Mouse (Mus musculus) naive thymus-derived CD4-positive, alpha-beta T cell, adult 2 months (primary cell): Measurements from ENCODE around the gene Ccdc42.
A peak's percentile ranks its signal among the peaks of the same experiment; 100 is the strongest.

Source experiments
- DNase-seq: peaks from one replicate; pipeline ENCODE4 v3.0.0-alpha.2; 2011; ENCODE audit warnings: low read depth

The Ccdc42 gene

DNA sequence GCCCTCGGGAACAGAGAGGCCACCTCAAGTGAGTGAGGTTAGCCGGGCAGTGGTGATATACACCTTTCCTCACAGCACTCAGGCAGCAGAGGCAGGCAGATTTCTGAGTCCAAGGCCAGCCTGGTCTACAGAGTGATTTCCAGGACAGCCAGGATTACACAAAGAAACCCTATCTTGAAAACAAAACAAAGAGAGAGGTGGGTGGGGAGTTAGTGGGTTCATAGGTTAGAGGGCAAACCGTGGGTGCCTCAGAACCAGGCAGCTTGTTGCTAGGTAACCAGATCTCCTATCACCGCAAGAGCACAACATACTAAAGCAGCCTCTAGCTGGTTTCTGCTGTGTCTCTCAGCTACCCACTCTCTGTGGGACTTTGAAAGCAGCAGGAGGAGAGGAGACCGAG lies at the start of gene Ccdc42:
Gene Ccdc42, plus strand, starts transcription at position 301 of the 400 bp plus-strand sequence.
- DNase-seq, result no peak

DNA sequence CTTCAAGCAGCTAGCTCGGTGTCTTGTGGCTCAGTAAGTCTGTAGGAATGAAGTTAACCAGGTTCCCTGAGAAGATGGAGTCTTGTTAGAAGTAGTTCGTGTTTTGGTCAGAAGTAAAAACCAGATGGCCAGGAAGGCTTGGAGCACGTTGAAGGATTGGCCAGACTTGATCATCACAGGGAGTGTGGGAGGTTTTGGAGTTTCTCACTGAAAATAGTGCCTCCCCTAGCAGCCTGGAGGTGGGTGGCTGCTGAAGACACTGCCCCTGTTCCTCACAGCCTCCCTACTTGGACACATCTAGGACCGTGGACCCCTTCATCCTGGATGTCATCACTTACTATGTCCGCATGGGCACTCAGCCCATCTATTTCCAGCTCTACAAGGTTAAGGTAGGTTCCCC lies 47.2 kb upstream of the Ccdc42 start:
- DNase-seq, result no peak

DNA sequence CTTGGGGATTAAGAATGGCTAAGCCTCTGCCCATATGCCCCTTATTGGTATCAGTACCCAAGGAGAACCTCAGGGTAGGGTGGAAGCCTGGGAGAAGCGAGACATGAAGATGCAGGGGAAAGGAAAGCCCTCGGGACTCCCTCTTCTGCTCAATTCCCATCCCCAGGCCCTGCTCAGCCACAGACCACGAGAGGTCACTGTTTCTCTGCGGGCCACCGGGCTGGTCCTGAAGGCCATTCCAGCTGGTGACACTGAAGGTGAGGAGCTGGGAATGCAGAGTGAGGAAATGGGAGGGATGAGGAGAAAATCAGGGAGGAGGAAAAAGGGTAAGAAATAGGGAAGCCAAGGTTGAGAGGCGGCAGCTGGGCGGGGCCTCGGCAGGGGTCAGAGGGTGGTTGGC lies 42.3 kb upstream of the Ccdc42 start:
- no peak for DNase-seq

DNA sequence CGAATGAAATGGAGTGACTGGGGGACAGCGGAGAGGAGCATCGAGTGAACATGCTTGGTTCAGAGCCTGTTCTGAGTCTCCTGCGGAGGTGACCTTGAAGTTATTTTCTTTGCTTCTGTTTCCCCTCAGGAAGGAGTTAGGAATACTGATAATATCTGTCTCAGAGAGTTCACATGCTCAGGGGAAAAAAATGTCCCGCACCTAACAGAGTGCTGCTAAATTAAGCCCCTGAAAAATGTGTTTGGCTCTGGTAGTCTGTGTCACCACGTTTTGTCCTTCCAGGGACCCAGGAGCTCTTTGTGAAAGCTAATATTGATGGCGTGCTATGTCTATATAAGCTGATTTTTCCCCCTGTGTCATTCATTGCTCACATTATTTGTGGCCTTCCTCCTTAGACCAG lies 41.6 kb upstream of the Ccdc42 start:
- DNase-seq, result no peak

DNA sequence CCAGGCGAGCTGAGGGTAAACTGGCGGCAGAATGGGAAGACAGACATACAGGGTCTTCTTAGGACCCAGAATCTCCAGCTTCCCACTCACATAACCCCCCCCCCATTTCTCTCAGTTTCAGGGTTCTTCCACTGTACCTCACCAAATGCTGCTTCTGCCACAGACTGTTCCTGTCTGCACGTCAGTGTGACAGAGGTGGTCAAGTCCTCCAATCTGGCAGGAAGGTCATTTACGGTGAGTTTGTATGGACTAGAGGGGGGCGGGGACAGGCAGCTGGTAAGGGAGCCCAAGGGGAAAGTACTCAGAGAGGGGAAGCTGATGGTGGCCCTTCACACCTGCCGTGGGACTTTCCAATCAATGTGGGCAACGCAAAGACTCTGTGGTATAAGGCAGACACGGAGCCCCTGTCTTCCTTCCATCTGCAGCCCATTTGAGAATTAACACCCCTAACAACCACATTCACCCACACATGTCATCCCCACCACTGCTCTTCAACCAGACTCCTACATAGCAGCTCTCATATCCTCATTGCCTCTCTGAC lies 41.1 kb upstream of the Ccdc42 start:
- DNase-seq, result no peak

DNA sequence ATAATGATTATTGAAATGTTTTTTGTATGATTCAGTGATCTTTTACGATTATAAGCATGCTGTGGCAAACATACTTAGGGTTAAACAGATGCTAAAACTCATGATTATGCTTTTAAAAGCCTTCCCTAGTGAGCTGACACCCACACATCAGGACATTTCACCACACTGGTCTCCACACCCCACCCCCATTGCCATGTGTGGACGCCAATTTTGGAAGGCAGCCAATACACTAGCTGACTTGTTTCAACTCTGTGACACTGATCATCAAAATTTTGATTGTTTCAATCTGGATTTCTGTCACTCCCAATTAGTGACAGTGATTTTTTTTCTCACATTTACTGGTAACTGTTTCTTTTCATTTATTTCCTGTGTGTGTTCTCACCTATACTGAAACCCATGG lies 39.3 kb upstream of the Ccdc42 start:
- no peak for DNase-seq

DNA sequence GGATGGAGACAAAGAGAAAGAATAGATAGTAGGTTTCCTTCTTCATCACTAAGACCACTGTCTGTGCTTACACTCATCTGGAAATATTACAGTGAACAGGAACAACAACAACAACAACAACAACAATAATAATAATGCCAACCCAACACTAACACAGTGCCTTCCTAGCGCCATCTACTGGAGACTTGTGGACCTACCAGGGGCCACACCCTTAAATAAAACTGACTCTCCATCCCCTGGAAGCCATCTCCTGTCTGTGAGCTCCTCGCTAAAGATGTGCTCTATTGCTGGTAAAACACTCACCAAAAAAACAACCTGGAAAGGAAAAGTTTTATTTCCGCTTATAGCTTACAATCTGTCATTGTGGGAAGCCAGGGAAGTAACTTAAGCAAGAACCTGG lies 37.2 kb upstream of the Ccdc42 start:
- peak; percentile 67 for DNase-seq

DNA sequence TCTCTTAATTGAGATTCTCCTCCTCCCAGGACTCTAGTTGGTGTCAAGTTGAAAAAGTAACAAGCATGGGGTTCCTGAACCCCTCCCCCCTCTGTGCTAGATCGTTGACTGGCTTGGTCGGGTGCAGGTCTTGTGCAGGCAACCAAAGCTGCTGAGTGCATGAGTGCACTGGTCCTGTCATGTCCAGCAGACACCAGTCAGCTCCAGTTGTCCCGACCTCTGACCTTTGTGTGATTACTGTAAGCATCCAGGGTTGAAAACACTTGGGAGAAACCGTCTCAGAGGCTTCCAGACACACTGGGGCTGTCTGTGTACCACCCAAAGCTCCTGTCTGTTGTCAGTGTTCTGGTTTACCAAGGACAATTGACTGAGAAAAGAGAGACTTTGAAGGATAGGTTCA lies 36.5 kb upstream of the Ccdc42 start:
- DNase-seq, result no peak

DNA sequence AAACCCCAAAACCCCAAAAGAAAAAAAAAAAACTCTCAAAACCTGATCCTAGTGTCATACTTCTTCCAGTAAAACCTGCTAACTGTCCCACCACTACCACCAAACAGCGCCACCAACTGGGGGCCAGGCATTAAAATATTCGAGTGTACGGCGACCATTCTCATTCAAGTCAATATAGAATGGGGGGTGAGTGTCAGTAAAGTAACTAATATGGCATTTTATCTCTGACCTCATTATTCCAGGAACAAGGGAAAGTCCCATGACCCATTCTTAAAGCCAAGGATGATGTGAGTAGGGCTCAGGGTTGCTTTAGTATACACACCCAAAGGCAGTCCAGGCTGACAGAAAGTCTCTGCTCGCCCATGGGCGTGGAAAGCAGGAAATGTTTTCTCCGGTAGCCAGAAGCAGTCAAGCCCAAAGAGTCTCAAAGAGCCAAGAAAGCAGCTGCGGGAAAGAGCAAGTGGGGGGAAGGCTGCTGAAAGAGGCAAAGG lies 32.8 kb upstream of the Ccdc42 start:
- DNase-seq, result peak; percentile 60

DNA sequence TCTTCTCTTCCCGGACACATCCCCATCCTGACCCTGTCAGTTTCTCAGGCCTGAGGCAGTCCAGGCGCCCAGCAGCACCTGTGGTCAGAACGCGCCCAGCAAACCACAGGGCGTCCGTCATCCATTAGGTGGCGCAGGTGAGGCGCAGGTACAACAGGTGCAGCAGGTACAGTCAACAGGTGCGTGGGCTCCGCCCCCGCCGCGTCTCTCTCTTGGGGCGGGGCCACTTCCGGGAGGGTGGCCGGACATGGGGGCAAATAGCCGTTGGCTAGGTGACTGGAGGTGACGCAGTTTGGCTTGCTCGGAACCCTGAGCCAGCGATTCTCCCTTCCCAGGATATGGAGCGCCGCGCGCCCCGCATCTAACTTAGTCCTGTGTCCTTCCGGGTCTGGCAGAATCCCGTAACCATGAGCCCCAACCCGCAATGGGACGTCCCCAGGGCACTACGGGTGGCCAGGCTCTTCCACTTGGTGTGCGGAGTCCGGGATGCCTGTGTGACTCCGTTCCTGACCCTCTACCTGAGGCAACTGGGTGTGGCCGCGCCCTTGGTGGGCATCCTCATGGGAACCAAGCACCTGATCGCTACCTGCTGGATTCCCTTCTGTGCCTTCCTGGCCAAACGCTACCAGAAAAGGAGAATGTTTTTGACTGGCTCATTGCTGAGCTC lies 30.8 kb upstream of the Ccdc42 start, which contains the start of gene Mfsd6l:
Gene Mfsd6l, plus strand, starts transcription at position 269 of the 667 bp plus-strand sequence.
- DNase-seq, result no peak

DNA sequence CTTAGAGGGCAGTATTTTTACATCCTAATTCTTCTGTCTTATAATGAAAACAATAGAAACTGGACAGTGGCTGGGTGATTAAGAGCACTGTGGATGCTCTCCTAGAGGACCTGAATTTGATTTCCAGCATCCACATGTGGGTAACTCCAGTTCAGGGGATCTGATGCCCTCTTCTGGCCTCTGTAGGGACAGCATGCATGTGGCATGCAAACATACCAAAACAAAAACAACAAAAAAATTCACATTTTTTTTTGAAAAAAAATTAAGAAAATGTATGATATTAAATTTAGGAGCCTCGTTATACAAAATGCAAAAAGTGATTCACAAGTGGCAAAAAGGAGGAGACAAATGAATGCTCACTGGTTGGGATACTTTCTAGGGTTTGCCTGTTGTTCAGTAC lies 27.3 kb upstream of the Ccdc42 start:
- DNase-seq, result peak; percentile 27

DNA sequence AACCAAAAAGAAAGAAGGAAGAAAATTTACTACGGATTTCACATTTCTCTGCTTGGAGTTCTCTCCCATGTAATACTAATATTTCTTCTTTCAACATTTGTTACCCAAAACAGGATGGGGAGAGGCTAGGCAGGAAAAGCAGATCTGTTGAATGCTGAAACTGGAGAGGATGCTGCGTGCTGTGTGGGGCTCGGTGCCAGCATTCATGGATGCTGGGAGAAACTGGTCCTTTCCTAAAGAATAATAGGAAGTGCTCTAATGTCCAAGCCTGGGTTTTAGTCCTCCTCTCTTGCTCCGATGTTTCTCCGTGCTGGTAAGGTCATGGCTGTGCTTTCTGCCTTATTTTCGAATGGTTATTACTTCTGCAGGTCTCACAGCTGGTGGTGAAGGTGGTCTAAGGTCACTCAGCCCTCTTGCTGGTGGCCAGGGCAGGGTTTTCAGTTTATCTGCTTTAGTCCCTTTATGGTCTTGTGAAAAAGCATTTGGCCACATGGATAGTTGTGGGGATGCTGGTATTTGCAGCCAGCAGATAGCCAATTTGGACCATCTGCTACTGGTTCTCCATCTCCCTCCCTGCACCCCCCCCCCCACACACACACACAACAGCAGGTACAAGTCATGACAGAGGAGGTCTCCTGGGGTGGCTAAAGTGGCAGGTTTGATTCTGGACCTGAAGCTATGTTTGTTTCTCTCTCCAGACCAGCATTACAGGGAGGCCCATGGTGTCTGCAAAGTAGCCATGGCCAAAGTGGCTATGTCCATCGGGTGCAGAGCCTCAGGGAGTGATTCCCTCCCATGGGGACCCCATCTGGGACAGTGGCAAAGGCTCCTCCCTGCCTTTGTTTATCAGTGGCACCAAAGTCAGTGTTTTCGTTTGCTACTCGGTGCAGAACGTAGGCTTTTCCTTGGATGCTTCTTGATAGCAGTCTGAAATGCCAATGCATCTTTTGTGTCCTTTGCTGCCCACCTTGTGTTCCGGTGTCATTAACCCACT lies 24.6 kb upstream of the Ccdc42 start:
- no peak for DNase-seq

DNA sequence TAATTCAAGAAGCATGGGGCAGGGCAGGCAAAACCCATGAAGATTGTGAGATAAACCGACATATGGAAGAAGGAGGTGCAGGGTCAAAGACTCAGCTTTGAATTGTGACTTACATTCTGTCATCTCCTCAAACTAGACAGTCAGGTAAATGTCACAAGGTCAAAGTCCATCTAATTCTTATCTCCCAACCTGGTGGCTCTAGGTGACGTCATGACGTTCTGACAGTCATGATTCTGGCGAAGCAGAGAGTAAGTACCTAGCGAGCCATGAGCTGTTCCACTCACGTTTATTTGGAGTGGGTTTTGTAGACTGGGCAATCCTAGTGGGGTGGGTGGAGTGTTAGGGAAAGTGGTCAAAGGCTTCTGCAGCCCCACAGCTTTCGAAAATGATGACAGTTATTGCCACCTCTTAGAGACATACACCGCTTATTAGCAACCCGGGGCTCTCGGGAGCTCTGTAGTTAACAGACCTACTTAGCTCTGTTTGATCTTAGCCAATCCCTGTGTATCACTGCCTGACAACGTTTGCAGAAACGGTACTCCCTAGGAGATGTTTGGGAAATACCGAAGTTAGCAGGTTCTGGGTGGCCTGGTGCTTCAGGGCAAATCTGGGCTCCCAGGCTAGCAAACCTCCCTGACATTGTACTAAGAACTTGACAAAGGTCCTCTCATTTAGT lies 22.3 kb upstream of the Ccdc42 start:
- DNase-seq, result no peak

DNA sequence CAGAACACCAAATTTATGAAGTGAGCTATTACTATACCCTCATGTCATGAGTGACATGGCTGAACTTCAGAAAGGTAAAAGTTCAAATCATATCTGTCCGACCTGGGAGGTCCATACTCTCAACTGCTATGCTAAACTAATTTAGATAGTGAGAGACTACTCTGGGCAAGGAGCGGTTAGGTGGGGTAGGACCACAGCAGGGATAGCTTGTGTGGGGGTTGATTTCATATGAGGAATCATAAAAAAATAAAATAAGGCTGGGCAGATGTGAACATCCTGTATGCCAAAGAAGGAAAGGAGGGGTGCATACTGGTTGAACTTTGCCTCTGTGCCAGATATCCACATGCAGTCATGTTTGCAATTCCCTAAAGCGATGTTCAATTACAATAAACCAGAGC lies 21.8 kb upstream of the Ccdc42 start:
- no peak for DNase-seq

DNA sequence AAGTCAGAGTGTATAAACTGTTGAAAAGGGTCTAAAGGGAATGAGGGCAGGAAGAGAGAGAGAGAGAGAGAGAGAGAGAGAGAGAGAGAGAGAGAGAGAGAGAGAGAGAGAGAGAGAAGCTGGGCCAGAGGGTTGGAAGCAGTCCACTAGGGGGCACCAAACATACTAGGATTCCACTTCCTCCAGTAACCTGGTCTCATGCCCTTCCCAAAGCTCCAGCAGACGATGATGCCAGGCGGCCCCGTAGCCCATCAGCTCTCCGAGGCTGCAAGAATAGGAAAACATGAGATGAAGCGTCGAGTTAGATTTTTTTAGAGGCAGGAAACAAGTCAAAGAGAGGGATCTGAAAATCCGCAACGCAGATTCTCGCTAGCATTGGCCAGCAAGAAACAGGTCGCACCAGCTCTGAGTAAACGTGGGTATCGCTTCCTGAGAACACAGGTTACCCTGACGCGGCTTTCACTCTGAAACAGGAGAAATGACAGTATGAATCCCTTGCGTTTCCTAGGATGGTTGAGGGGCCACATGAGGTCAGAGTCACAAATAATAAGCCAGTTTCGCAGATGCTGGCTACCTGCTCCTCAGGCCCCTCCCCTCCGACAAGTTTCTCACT lies 20.3 kb upstream of the Ccdc42 start:
- DNase-seq, result peak; percentile 69

DNA sequence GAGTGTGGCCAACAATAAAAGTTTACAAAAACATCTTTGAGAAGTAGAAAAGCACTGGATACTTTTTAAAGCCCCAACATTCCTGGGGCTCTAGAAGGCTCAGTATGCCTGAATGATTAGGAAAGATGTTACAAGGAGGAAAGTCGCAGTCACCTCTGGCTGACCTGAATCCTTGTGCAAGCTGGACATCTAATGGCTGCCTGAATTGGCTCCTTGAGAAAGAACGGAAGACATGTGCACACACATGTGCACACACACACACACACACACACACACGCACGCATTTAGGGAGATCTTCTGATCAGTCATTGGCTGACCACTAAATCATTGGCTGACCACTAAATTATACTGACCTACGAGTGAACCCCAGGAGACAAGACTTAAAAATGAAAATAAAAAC lies 16.0 kb upstream of the Ccdc42 start:
- DNase-seq, result no peak

DNA sequence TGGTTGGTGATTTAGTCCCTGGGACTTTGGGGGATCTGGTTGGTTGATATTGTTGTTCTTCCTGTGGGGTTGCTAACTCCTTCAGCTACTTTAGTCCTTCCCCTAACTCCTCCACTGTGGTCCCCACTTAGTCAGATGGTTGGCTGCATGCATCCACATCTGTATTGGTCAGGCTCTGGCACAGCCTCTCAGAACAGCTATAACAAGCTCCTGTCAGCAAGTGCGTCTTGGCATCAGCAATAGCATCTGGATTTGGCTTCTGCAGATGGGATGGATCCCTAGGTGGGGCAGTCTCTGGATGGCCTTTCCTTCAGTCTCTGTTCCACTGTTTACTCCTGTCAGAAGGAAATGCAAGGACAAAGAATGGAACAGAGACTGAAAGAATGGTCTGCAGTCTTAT lies 9.7 kb upstream of the Ccdc42 start:
- DNase-seq, result no peak

DNA sequence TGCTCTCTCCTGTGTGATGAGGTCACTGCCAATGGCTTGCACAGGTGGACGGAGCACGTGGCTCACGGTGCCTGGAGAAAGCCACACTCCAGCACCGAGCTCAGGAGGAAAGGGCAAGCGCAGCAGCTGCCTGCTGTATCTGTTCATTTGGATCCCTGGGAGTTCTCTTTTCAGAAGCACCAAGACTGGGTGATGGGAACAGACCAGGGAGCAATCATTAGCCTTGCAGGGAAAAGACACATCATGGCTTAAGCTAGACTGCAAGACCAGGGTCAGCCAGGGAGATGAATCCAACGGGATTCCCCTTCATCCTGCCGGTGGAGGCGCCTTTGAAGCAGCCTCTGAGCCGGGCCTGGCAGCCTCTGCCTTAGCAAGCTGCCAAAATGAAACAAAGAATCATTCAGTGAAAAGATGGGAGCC lies 7.3 kb upstream of the Ccdc42 start:
- no peak for DNase-seq

DNA sequence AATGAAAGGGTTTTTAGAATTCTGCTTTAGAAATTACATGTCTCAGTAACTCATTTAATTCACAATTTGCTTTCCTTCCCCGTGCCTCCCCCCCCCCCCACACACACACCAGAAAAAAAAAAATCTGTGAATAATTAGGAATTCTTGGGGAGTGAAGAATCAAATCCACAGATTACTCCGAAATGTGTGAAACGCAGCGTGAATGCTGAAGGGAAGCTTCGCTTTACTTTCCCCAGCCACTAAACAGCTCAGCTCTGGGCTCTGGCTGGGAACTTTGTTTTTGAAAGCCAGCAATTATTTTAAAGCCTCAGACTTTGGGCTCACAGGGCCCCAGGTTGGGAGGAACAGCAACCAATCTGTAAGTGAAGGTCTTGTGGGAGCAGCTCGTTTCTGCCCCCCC lies 6.3 kb upstream of the Ccdc42 start:
- no peak for DNase-seq

DNA sequence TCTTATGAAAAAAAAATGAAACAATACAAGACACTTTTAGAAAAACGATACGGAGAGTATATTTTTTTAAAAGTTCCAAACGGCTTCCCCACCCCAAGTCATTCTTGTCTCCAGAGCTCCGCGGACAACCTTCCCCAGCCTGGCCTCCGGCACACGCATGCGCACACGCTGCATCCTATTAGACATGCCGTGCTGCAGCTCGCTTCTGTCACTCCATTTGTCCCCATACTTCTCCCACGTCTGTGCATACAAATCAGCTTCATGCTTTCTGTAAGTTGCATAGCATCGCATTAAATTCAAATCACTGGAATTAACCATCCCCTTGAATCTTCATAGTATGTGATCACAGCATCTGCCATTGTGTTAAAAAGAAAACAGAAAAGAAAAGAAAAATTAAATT lies 3.6 kb upstream of the Ccdc42 start:
- DNase-seq, result no peak

DNA sequence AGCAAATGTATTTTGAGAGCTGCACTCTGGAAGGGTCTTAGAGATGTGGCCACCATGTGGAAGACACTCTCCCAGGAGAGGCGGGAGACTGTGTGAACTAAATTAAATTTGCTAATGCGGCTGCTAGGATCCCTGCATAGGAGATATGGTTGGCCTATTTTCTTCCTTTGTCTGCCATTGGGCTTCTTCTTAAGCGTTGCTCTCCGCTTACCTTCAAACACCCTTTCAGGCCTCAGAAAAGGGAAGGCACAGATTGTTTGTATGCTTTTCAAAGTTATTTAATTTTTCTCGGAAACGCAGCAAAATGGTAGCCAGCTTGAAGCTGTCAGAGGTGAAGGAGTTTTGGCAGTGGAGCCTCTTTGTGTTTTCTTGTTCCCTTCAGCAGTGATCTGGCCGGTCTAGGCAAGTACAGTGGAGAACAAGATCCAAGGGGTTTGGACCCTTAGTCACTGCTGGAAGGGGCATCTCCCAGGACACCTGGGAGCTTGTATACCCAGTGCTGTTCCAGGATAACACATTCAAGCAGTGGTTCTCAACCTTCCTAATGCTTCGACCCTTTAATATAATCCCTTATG lies 2.8 kb upstream of the Ccdc42 start:
- no peak for DNase-seq
